Mouse (Mus musculus): Measurements from ENCODE around the gene C1ql4.

DNA sequence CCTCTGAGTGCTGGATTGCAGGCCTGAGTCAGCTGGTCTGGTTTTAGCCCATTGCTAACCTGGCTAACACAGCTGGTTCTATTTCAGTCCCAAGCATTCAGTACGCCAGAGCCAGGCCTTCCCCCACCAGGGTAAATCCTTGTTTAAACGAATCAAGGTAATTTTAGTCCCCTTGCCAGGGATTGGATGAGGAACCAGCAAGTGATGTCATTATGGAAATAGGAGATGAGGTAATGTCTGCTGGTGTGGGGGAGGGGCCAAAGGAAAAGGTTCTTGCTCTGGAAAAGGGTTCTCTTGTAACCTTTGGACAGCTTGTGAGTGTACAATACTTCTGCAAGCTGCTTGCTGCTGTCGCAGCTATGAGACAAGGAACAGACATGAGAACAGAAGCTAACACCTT, 42.8 kb downstream of the C1ql4 start:
- no peak for TF ChIP-seq POLR2A (IDR thresholded peaks at IDR 0.05; ENCODE audit: low read depth, low read length)
- TF ChIP-seq CTCF (IDR thresholded peaks at IDR 0.05; ENCODE audit: extremely low read depth, insufficient read length, insufficient replicate concordance, low read depth, low read length) = no peak

Data from small intestine, adult 2 months (tissue).